Mouse (Mus musculus) liver, postnatal 0 days (tissue): Measurements from ENCODE around the gene Gucy1b1.

Experiments used
- CTCF ChIP-seq: sonication (generic); IDR thresholded peaks from 2 replicates; pipeline ENCODE4 v1.5.1; 2016; ENCODE audit warnings: antibody characterized with exemption, low read depth
- EP300 ChIP-seq: IDR thresholded peaks from 2 replicates; pipeline ENCODE4 v1.6.1; 2016; ENCODE audit warnings: antibody characterized with exemption, low read depth, mild to moderate bottlenecking

DNA sequence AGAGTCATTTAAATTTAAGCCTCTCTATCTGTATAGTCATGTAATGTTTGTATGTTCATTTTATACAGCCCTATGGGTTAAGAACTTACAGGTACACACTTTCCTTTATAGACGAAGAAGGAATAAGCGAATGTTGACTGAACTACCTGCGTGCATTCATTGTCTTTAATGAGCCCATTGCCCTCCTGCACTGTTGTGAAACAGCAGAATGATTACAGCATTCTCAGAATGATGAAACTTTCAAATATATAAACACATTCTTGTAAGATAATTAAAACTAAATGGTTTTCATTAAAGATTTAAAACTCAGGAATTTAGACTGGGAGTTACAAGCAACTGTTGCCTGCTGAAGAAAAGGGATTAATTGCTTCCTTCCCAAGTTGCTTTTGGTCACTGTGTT, 86.9 kb downstream of the Gucy1b1 start:
- TF ChIP-seq CTCF (no peak), EP300 (peak; percentile 61; the same call in 1 of the 2 replicates)
